Mouse (Mus musculus) left cerebral cortex, postnatal 4 days (tissue): Measurements from ENCODE around the gene Gh. TPM values are rescaled to one million over a fixed set of nuclear protein-coding genes. Genes with fewer than 3 reads are reported as not detected.

Experiments used
- DNase-seq: peaks from one replicate; pipeline ENCODE4 v3.0.0-alpha.2; 2022
- intact Hi-C: fragments of 180-260 bp; cut with DNase I; formaldehyde crosslinking; loops from one replicate; pipeline ENCODE4 v1.15.1; 2025
- total RNA-seq, 2 experiments: library from RNA; stranded (reverse); gene quantifications; 2 replicates each; pipeline ENCODE4 v1.2.3; 2021

Gene Gh
- total RNA-seq, 2 experiments from 2014 or later = not detected

GRCm38 (mm10) chr11:106271794-106272643, 29.6 kb downstream of the Gh start:
- DNase-seq = peak; percentile 43
- intact Hi-C loops = no loop called here

DNA sequence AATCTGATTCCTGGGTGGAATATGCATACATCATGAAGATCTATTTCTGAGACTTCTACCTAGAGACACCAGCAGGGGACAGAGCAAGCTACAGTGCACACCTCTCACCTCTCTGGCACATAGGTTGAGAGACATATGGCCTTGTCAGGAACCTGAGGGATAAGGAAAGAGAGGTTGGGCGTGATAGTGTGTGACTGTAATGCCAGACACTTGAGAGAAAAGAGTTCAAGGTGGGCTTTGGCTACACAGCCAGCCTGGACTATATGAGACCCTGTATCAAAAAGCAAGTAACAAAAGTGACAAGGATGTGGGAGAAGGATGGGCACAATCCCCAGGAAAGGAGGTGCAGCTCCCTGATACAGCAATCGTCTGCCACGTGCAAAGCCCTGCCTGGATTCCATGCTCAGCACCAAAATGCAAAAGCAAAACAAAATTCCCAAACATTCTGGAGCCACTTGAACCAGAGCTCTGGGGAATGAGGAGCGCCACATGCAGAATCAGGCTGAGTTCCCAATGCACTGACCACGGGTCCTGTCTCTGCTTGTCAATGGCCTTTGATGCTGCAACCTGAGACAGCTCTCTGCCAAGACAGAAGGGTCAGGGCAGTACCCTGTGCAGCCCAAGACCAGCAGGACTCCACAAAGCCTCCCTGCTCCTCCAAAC, 30.4 kb downstream of the Gh start:
- intact Hi-C loops = no loop called here
- peak; percentile 15 for DNase-seq

DNA sequence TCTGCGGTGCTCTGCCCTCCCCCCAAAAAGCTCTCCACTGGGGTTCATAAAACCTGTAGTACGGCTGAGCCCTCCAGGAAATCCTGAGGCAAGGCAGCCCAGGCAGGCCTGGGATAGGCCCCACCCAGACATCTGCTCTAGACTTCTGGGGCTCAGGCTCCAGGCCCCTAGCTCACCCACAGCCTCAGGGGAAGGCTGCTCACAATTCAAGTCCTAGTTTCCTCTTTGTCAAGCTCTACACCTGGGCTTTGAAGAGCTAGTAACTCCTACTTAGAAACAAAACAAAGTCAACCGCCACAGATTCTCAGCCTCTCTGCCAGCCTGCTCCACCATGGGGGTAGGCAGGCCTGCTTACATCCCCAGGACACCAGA, 32.6 kb downstream of the Gh start:
- peak; percentile 49 for DNase-seq

GRCm38 (mm10) chr11:106268326-106269059, 33.2 kb downstream of the Gh start:
- DNase-seq = peak; percentile 76
- intact Hi-C loops = loop anchor here (10.0 kb wide), 1 partner anchor 126 kb away; no protein-coding TSS in a partner anchor

More for the DNA sequence above, 32.6 kb downstream of the Gh start:
- intact Hi-C loops = loop anchor here (10.0 kb wide), 1 partner anchor 126 kb away; no protein-coding TSS in a partner anchor

GRCm38 (mm10) chr11:106267871-106268270, 33.8 kb downstream of the Gh start:
- DNase-seq = peak; percentile 33
- intact Hi-C loops = loop anchor here (10.0 kb wide), 1 partner anchor 127 kb away; no protein-coding TSS in a partner anchor

DNA sequence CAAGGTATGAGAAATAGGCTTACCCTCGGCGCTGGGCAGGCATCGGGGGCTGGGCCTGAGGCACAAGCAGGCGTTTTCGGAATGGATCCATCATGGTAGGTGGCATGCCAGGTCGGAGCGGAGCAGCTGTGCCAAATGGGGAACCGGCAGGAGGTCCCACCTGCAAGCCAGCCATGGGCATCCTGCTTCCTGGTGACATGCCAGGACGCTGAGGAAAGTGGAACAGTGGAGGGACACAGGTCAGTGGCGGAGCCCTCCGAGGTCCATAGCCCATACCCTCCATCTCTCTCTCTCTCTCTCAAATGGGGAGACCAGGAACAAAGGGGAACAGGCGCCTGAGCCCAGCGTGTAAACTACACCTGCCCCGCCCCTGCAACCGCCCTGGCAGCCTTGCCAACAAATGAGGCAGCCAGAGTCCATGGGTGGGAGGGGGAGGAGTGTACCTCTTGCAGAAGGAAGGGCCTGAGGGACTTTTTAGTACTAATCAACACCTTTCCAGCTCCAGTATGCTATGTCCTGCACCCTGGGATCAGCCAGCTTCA, 34.3 kb downstream of the Gh start:
- intact Hi-C loops = loop anchor here (10.0 kb wide), 1 partner anchor 127 kb away; no protein-coding TSS in a partner anchor
- DNase-seq = peak; percentile 79

DNA sequence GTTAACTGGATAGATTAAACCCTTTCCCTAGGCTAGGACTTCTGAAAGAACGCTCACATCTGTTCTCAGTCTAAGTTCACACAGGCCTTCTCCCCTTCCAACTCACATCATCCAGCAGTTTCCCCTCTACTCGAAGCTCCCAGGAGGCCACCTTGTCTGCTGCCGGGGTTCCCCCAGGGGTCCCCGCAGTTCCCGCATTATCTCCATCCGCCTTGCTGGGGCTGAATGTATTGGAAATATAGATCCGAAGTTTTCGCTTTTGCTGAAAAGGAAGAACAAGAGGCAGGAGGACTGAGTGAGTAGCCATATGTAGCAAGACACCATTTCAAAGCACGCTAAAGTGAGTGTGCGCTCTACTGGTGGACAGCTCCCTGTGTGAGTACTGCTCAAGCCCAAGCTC, 35.2 kb downstream of the Gh start:
- intact Hi-C loops = loop anchor here (10.0 kb wide), 1 partner anchor 128 kb away; no protein-coding TSS in a partner anchor
- DNase-seq = no peak

DNA sequence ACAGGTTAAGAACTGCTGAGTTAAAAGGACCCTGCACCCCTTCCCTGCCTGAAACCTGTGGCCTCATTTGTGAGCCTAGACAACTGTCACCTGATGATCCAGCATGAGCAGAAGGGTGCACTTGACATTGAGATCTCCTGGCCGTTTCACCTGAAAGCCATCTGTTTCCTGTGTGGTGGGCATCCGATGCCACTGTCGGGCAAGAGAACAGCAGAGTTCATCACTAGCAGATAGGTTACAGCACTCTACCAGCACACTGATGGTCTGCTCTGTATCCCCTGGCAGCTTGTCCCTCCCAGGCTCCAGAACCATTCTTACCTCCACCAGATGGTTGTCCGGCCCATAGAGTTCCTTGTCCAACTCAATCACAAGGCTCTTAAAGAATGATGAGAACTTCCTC, 36.1 kb downstream of the Gh start:
- intact Hi-C loops = loop anchor here (10.0 kb wide), 1 partner anchor 129 kb away; no protein-coding TSS in a partner anchor
- DNase-seq = no peak

GRCm38 (mm10) chr11:106264988-106265387, 36.7 kb downstream of the Gh start:
- DNase-seq = no peak
- intact Hi-C loops = loop anchor here (10.0 kb wide), 1 partner anchor 130 kb away; no protein-coding TSS in a partner anchor

GRCm38 (mm10) chr11:106263963-106264362, 37.7 kb downstream of the Gh start:
- intact Hi-C loops = loop anchor here (10.0 kb wide), 1 partner anchor 131 kb away; no protein-coding TSS in a partner anchor
- DNase-seq = no peak

DNA sequence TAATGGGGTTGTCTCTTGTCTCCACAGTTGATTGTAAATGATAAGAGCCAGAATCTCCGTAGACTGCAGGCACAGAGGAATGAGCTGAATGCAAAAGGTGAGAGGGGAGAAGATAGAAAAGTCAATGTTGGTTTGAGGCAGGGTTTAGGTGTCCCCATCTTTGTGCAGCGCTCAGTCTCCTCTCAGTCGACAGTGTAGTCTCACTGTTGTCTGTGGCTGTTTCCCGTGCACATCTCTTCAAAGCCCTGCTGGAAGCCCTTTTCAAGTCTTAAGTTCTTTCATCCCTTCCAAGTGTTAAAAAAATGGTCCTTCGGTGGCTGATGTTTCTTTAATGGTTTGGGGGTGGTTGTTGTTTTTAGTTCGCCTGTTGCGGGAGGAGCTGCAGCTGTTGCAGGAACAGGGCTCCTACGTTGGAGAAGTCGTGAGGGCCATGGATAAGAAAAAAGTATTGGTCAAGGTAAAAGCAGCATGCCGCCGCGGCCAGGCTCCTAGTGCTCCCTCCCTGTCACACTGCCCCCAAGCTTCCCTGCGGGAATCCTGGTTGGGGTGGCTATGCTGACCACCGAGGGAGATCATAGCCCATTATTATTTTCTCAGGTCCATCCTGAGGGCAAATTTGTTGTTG, 40.7 kb downstream of the Gh start:
- intact Hi-C loops = loop anchor here (10.0 kb wide), 1 partner anchor 134 kb away; no protein-coding TSS in a partner anchor
- no peak for DNase-seq

GRCm38 (mm10) chr11:106256775-106257174, 44.9 kb downstream of the Gh start:
- intact Hi-C loops = loop anchor here (5.0 kb wide), 1 partner anchor 71 kb away; no protein-coding TSS in a partner anchor

DNA sequence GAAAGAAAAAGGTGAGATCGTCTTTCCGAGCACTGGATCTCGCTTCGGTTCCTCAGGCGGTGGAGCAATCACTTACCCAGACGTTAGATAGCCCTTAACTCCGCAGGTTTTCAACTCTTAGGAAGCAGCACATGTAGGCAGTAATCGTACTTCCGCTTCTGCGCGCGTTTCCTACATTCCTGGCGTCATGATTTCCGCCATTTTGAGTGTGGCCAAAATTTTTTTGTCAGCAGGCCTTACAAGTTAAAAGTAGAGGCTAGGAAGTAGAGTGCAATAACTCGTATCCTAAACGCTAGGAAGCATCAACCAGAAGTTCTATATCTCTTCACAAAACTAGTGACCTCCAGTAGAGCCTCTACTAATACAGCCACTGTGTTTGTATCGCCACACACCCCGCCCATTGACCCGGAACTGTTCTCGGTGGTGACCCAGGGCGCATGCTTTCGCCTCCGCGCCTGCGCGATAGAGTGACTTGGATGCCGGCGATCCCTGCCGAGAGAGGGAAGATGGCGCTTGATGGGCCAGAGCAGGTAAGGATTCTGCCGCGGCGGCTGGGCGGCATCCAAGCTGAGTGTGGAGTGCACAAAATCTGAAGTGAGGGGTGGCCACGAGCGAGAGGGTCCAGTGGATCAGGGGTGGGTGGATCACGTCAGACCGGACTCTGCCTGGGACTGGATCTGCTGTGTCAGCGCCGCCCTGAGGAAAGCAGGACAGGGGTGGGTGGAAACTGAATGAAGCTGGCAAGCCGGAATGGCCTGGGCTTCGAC, 45.8 kb downstream of the Gh start, which contains the start of the genes Ftsj3 and Psmc5:
Gene Ftsj3, minus strand, starts transcription at position 395 of the 767 bp plus-strand sequence.
Gene Psmc5, plus strand, starts transcription at position 470 of the 767 bp plus-strand sequence.
- DNase-seq = peak; percentile 99
- intact Hi-C loops = loop anchor here (5.0 kb wide), 1 partner anchor 71 kb away; no protein-coding TSS in a partner anchor

More at GRCm38 (mm10) chr11:106256775-106257174, 44.9 kb downstream of the Gh start:
- DNase-seq = peak; percentile 27

- DNase-seq = peak; percentile 22
- intact Hi-C loops = loop anchor here (5.0 kb wide), 1 partner anchor 72 kb away; no protein-coding TSS in a partner anchor
Measured at GRCm38 (mm10) chr11:106255174-106255573, 46.5 kb downstream of the Gh start.

DNA sequence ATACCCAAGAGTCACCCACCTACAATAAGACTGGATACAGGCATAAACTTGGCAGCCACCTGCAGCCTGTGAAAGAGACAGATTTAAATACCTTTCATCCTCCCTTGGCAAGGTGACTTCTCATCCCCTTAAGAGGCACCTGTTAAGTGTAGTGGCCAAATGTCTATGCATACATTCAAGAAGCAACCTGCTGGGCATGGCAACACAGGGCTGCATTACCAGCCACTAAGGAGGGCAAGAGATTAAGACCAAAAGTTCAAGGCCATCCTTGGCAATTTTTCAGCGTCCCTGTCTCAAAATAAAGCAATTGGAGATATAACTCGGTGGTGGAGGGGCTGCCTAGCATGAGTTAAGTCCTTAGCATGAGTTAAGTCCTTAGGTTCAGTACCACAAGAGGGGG, 46.9 kb downstream of the Gh start:
- no peak for DNase-seq
- intact Hi-C loops = loop anchor here (5.0 kb wide), 1 partner anchor 73 kb away; no protein-coding TSS in a partner anchor
